9 mouse cellular contexts compared by ENCODE assay signal in genomic region chr19:33223766-33224165, GRCm38 (mm10).
DNase-seq lines count a peak whose midpoint lies in the region; ATAC-seq and TF ChIP-seq lines count a peak whose summit lies in the region.
"Had no signal": no experiment of that assay in that cellular context is flagged by ENCODE, and none has a peak within 500 bp of the region (broad histone marks: within the 10 kb centered on the region; RNA-seq: fewer than 3 reads in every experiment).

No protein-coding gene starts in this region.

- intact Hi-C loops in gastrocnemius, adult 2 months (cut with DNase I), result loop anchor here (10.0 kb wide), 2 partner anchors 339 to 469 kb away; partner anchors contain the start of gene Pten
- intact Hi-C loops in gastrocnemius, postnatal 14 days (cut with DNase I; ENCODE audit: low total_unique reads), result loop anchor here (2.0 kb wide), 1 partner anchor 511 kb away; no protein-coding TSS in a partner anchor

- H3K79me2 ChIP-seq in myocyte (ENCODE audit: control insufficient read depth, insufficient read depth), result no peaks in the 10 kb centered on the region

- H3K4me3 ChIP-seq in gastrocnemius, adult 2 months, result peak overlapping the region; percentile 32
- no peak overlapping the region for H3K4me3 ChIP-seq in lung, embryonic 15.5 days
- no peak overlapping the region for H3K4me3 ChIP-seq in myocyte
- H3K4me3 ChIP-seq: neural tube, embryonic 12.5 days had no signal

- no peaks in the 10 kb centered on the region for H3K27me3 ChIP-seq in lung, embryonic 15.5 days
- no peaks in the 10 kb centered on the region for H3K27me3 ChIP-seq in myocyte (ENCODE audit: control insufficient read depth, insufficient read depth, insufficient read length)
- H3K27me3 ChIP-seq: neural tube, embryonic 12.5 days had no signal

- H3K9ac ChIP-seq in lung, embryonic 15.5 days, result no peak overlapping the region
- H3K9ac ChIP-seq: neural tube, embryonic 12.5 days had no signal

- 31% methylated on average over 5 of the region's 5 CpGs for WGBS in lung, embryonic 15.5 days

- peak overlapping the region; percentile 30; the same call in 1 of the 2 replicates for H3K4me2 ChIP-seq in lung, embryonic 15.5 days
- H3K4me2 ChIP-seq in myocyte (ENCODE audit: low read depth), result peak overlapping the region; percentile 57
- H3K4me2 ChIP-seq: neural tube, embryonic 12.5 days had no signal

- no peak for DNase-seq in gastrocnemius, adult 2 months
- DNase-seq in gastrocnemius, postnatal 14 days, result no peak
- no peak for DNase-seq in lung, postnatal 14 days
- DNase-seq in fibroblast of lung, adult 2 months (ENCODE audit: low read depth), result peak; percentile 15
- no peak for DNase-seq in right cerebral cortex, postnatal 4 days
- DNase-seq in cerebellum, postnatal 4 days (ENCODE audit: low spot score in 2 of 2), result no peak

- H3ac ChIP-seq in myocyte (ENCODE audit: control insufficient read depth, insufficient read length), result no peak overlapping the region

- TF ChIP-seq POLR2A in myocyte (IDR thresholded peaks at IDR 0.05; ENCODE audit: insufficient read length, low read depth), result no peak

- no peak for ATAC-seq in lung, embryonic 15.5 days (ENCODE audit: borderline replicate concordance, extremely low read depth, low FRiP score, low TSS enrichment)

- H3K27ac ChIP-seq in gastrocnemius, adult 2 months, result peak overlapping the region; percentile 67
- H3K27ac ChIP-seq in lung, embryonic 15.5 days, result peak overlapping the region; percentile 38
- H3K27ac ChIP-seq: neural tube, embryonic 12.5 days had no signal

- no peaks in the 10 kb centered on the region for H3K9me3 ChIP-seq in lung, embryonic 15.5 days
- H3K9me3 ChIP-seq: neural tube, embryonic 12.5 days had no signal

- peaks cover 18% of the 10 kb centered on the region for H3K4me1 ChIP-seq in lung, embryonic 15.5 days
- H3K4me1 ChIP-seq: neural tube, embryonic 12.5 days had no signal

- H3K36me3 ChIP-seq in lung, embryonic 15.5 days, result no peaks in the 10 kb centered on the region
- no peaks in the 10 kb centered on the region for H3K36me3 ChIP-seq in myocyte (ENCODE audit: control insufficient read depth, insufficient read depth)
- H3K36me3 ChIP-seq: neural tube, embryonic 12.5 days had no signal

- TF ChIP-seq CTCF in gastrocnemius, adult 2 months (IDR thresholded peaks at IDR 0.05), result no peak

TF ChIP-seq in myocyte, 11 proteins besides CTCF, POLR2A, EP300 and RAD21:
- TF ChIP-seq MAX (IDR thresholded peaks at IDR 0.05; ENCODE audit: low read depth), result no peak
- no peak for TF ChIP-seq MYOD1 (IDR thresholded peaks at IDR 0.05; ENCODE audit: control insufficient read depth in 1 of 3, insufficient read length in 2 of 3, low read depth in 2 of 3)
- no peak for TF ChIP-seq E2F4 (IDR thresholded peaks at IDR 0.05; ENCODE audit: insufficient read depth)
- TF ChIP-seq TCF3 (IDR thresholded peaks at IDR 0.05; ENCODE audit: insufficient read length, low read depth), result no peak
- TF ChIP-seq POLR2AphosphoS2 (IDR thresholded peaks at IDR 0.05; ENCODE audit: insufficient read length, low read depth), result no peak
- TF ChIP-seq TCF12 (IDR thresholded peaks at IDR 0.05; ENCODE audit: insufficient read depth, poor library complexity, severe bottlenecking), result no peak
- TF ChIP-seq REST (IDR thresholded peaks at IDR 0.05; ENCODE audit: insufficient read depth, insufficient read length), result no peak
- TF ChIP-seq MYOG (IDR thresholded peaks at IDR 0.05; ENCODE audit: control insufficient read depth in 1 of 3, insufficient read depth in 1 of 3, insufficient read length in 2 of 3, low read depth in 2 of 3), result no peak
- TF ChIP-seq CEBPB (IDR thresholded peaks at IDR 0.05; ENCODE audit: insufficient read depth, poor library complexity, severe bottlenecking), result no peak
- TF ChIP-seq USF1 (IDR thresholded peaks at IDR 0.05; ENCODE audit: low read depth), result no peak
- no peak for TF ChIP-seq SRF (IDR thresholded peaks at IDR 0.05; ENCODE audit: control insufficient read depth, insufficient read length, low read depth)
